Mouse (Mus musculus) hindbrain, postnatal 0 days (tissue): ENCODE measurements at regions not wholly inside any gene's neighbourhood (a gene's known extent, or its start where the extent isn't known, plus 50 kb on each side); places are given as distances from the start of the nearest gene placed in this dataset.

Experiments used
- ATAC-seq: fragments of 200-750 bp; cut with Nextera tagmentation; 2 replicates; pipeline ENCODE4 v1.8.0; 2017; ENCODE audit warnings: mild to moderate bottlenecking, moderate TSS enrichment, moderate library complexity
- DNase-seq: peaks from one replicate; pipeline ENCODE4 v3.0.0-alpha.2; 2015; ENCODE audit warnings: low spot score
- H3K27ac ChIP-seq: fragments of 300-500 bp; sonication (generic); 2 replicates; pipeline ENCODE4 v1.5.1; 2014; ENCODE audit warnings: mild to moderate bottlenecking
- H3K27me3 ChIP-seq: fragments of 300-500 bp; sonication (generic); 2 replicates; pipeline ENCODE4 v1.6.1; 2014; ENCODE audit warnings: low read length, mixed read lengths; ENCODE audit not compliant: insufficient read depth
- H3K36me3 ChIP-seq: fragments of 300-500 bp; sonication (generic); 2 replicates; pipeline ENCODE4 v1.6.1; 2014; ENCODE audit warnings: low read length, mixed read lengths; ENCODE audit not compliant: insufficient read depth
- H3K4me1 ChIP-seq: fragments of 300-500 bp; sonication (generic); 2 replicates; pipeline ENCODE4 v1.6.1; 2014; ENCODE audit warnings: antibody characterized with exemption, low read length, mixed read lengths; ENCODE audit not compliant: insufficient read depth
- H3K4me2 ChIP-seq: fragments of 300-500 bp; sonication (generic); 2 replicates; pipeline ENCODE4 v1.6.1; 2014; ENCODE audit warnings: low read depth, mild to moderate bottlenecking, low read length, moderate library complexity, mixed read lengths
- H3K4me3 ChIP-seq: fragments of 300-500 bp; sonication (generic); 2 replicates; pipeline ENCODE4 v1.5.1; 2014; ENCODE audit warnings: low read length
- H3K9ac ChIP-seq: fragments of 300-500 bp; sonication (generic); replicated peaks from 2 replicates; pipeline ENCODE4 v1.6.1; 2014; ENCODE audit warnings: mild to moderate bottlenecking, low read length, moderate library complexity, mixed read lengths
- H3K9me3 ChIP-seq: fragments of 300-500 bp; sonication (generic); 2 replicates; pipeline ENCODE4 v1.6.1; 2016; ENCODE audit warnings: low read length, mixed read lengths
- CTCF ChIP-seq: IDR thresholded peaks from 2 replicates; pipeline ENCODE4 v1.5.1; 2016; ENCODE audit warnings: antibody characterized with exemption, control low read depth, low read depth
- WGBS: fragments of 180-500 bp; shearing (Covaris S2); extraction: QIAGEN DNeasy Blood & Tissue Kit; methylation state at CpG from one replicate; pipeline ENCODE4 v1.1.7; 2014; 5-methylcytosine and 5-hydroxymethylcytosine counted together

DNA sequence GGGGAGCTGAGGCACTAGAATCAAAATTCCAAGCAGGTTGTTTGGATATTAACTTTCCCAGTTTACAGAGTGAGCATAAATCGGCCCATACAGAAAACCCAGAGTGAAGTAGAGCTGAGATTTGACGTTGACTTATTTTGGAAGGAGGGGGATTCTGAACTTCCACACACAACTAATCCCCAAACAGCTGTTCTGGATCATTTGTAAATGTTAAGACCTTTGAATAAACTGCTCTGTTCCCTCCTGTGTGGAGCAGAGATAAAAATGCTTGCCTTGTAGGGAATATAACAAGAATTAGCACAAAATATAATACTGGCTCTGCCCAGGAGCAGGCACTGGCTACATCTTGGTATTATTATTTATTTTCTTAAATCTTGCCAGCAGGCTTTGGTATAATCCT, 2057.0 kb downstream of the 4930444P10Rik start:
- 54% methylated on average over 2 of the region's 2 CpGs for WGBS
- no peak overlapping the region for H3K4me2 ChIP-seq
- DNase-seq (no peak), ATAC-seq (no peak)
- TF ChIP-seq CTCF, result no peak
- H3K4me1 ChIP-seq, result no peaks in the 10 kb centered on the region
- H3K9me3 ChIP-seq, result no peaks in the 10 kb centered on the region
- H3K27ac ChIP-seq, result no peak overlapping the region
- no peak overlapping the region for H3K4me3 ChIP-seq
- no peaks in the 10 kb centered on the region for H3K36me3 ChIP-seq
- H3K9ac ChIP-seq, result no peak overlapping the region
- H3K27me3 ChIP-seq, result no peaks in the 10 kb centered on the region

DNA sequence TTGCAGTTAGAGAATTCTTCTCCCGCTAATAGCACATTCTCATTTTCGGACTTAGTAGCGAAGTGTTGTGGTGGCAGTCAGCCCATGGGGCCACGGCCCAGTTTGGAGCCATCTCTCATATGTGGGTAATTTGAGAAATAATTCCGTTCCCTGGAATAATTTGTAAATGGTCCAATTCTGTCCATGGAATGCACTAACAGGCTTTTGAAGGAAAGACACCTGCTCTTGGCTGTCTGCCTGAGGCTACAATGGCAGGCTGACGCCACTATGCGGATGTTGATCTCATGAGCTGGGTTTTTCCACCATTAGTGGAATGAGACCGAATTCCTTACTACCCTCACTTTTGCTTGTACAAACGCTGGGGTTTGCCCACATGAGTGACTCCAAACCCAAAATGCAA, 2081.6 kb downstream of the 4930444P10Rik start:
- Histone ChIP-seq H3K4me1 (no peaks in the 10 kb centered on the region), H3K9ac (no peak overlapping the region), H3K36me3 (no peaks in the 10 kb centered on the region), H3K27me3 (no peaks in the 10 kb centered on the region), H3K27ac (no peak overlapping the region), H3K4me2 (no peak overlapping the region), H3K4me3 (no peak overlapping the region), H3K9me3 (no peaks in the 10 kb centered on the region)
- no peak for TF ChIP-seq CTCF
- ATAC-seq (no peak), DNase-seq (peak; percentile 11)
- 70% methylated on average over 9 of the region's 9 CpGs for WGBS

DNA sequence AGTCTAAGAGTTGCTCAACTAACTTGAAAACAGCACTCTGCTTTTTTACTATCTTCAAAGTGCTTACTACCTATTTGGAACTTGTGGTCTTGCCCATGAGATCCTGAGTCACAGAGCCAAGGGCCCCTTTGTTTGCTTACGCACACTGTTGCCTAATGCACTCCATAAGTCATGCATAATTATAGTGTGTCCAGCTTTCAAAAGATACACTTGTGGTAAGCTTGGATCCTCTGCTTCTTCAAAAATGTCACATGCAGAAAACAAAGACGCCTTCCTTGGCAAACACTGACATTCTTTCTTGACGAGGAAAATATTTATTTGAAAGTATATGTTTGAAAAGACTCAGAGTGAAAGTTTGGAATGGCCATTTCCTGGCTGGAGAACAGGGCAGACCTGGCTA, 2082.3 kb downstream of the 4930444P10Rik start:
- no peaks in the 10 kb centered on the region for H3K36me3 ChIP-seq
- no peak overlapping the region for H3K4me2 ChIP-seq
- TF ChIP-seq CTCF, result no peak
- H3K27ac ChIP-seq, result no peak overlapping the region
- no peaks in the 10 kb centered on the region for H3K4me1 ChIP-seq
- no peak overlapping the region for H3K4me3 ChIP-seq
- WGBS, result 80% methylated on average over 3 of the region's 3 CpGs
- ATAC-seq (no peak), DNase-seq (no peak)
- H3K9ac ChIP-seq, result no peak overlapping the region
- H3K9me3 ChIP-seq, result no peaks in the 10 kb centered on the region
- no peaks in the 10 kb centered on the region for H3K27me3 ChIP-seq

DNA sequence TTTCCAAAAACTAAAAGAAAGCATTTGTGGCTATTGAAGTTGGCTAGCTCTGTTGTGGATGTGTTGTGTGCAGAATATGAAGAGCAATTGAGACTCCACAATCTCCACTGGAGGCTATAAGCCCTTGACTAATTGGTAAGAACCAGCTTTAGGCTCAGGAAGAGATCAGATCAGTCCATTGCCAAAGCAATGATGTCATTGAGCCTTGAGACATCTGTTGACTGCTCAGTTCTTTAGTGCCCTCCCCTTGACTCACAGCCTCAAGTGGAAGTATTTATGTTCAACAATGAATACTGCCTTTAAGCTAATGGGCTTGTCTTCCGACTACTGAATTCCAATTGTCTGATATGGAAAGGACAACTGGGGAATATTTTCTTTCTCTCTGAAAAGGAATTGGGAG, 2090.6 kb downstream of the 4930444P10Rik start:
- WGBS, result 77% methylated on average over 1 of the region's 1 CpGs
- Histone ChIP-seq H3K9ac (no peak overlapping the region), H3K9me3 (no peaks in the 10 kb centered on the region), H3K27me3 (no peaks in the 10 kb centered on the region), H3K27ac (no peak overlapping the region), H3K36me3 (no peaks in the 10 kb centered on the region), H3K4me1 (no peaks in the 10 kb centered on the region), H3K4me2 (no peak overlapping the region), H3K4me3 (no peak overlapping the region)
- DNase-seq (no peak), ATAC-seq (no peak)
- no peak for TF ChIP-seq CTCF

DNA sequence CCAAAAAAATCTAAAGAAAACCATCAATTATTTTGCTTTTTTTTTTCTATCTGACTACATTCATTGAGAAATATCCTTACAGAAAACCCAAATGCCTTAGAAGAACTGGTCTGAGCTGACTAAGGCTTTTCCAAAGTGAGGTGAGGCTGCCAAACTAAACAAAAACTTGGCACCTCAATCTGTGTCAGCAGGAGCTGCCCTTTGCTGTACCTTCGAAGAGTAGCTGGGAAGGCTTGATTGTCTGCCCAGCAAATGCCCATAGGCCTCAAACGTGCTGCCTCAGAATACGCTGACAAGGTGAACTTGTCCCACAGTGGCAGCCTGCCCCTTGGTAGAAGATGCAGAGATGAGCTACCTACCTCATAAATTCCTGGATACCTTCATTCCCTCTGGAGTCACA, 2091.7 kb downstream of the 4930444P10Rik start:
- no peak overlapping the region for H3K4me2 ChIP-seq
- H3K9me3 ChIP-seq, result no peaks in the 10 kb centered on the region
- no peak overlapping the region for H3K4me3 ChIP-seq
- DNase-seq (peak; percentile 44), ATAC-seq (no peak)
- H3K27ac ChIP-seq, result no peak overlapping the region
- H3K36me3 ChIP-seq, result no peaks in the 10 kb centered on the region
- no peak overlapping the region for H3K9ac ChIP-seq
- no peaks in the 10 kb centered on the region for H3K27me3 ChIP-seq
- H3K4me1 ChIP-seq, result no peaks in the 10 kb centered on the region
- TF ChIP-seq CTCF, result no peak
- 36% methylated on average over 3 of the region's 3 CpGs for whole genome bisulfite sequencing

DNA sequence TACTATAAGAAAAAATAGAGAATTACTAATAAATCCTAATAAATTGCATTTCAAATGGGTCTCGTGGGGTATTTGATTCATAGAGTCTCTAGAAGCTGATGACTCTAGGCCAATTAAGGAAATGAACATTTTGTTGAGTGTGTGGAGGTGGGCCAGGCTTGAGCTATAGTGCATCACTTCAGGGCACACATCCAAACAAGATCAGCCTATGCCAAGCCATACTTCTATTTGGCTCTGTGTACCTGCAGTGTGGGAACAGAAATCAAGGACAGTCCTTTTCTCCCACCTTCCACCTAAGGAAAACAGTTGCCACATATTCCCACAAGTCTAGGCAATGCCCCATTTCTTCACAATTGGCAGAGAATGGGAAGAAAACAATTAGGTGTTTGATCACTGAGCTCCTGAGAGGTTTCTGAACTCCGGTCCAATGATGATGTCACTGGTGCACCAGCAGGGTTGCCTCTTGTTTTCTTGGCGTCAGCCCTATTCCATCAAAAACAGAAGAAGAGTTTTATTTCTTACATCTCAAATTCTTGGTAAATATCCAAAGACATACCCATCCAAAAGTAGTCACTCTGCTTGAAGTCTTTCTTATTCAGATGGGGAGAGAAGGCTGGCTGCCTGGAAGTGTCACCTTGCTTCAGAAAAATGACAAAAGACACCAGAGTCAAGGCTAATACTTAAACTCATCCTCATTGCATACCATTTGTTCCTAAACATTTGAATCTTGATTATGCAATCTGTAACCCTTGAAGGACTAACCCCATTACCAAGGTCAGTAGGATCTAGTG, 2092.3 kb downstream of the 4930444P10Rik start:
- ATAC-seq (no peak), DNase-seq (peak; percentile 42)
- H3K9me3 ChIP-seq, result no peaks in the 10 kb centered on the region
- no peaks in the 10 kb centered on the region for H3K36me3 ChIP-seq
- H3K4me3 ChIP-seq, result no peak overlapping the region
- H3K4me1 ChIP-seq, result no peaks in the 10 kb centered on the region
- H3K27ac ChIP-seq, result no peak overlapping the region
- H3K27me3 ChIP-seq, result no peaks in the 10 kb centered on the region
- TF ChIP-seq CTCF, result no peak
- WGBS, result 55% methylated on average over 3 of the region's 3 CpGs
- H3K4me2 ChIP-seq, result no peak overlapping the region
- no peak overlapping the region for H3K9ac ChIP-seq

DNA sequence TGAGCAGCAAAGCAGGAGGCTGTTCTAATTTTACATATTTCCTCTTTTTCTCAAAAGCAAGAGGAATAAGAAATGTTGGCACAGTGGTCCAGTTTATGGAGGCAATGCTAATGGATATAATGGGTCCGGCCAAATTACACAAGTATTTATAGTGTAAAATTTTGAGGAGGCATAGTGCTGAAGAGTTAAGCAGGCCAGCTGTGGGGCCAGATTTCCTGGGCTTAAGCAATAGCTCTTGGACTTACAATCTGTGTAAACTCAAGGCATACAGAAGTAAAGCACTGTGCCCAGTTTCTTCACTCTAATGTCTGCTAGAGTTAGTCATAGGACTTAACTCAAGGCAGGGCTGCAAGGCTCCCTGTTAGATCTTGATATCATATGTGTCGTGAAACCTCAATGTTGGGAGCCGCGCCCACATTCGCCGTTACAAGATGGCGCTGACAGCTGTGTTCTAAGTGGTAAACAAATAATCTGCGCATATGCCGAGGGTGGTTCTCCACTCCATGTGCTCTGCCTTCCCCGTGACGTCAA, 2094.9 kb downstream of the 4930444P10Rik start:
- Histone ChIP-seq H3K27ac (no peak overlapping the region), H3K4me3 (no peak overlapping the region), H3K27me3 (no peaks in the 10 kb centered on the region), H3K4me1 (no peaks in the 10 kb centered on the region), H3K9ac (no peak overlapping the region), H3K36me3 (no peaks in the 10 kb centered on the region), H3K9me3 (no peaks in the 10 kb centered on the region), H3K4me2 (no peak overlapping the region)
- WGBS, result 96% methylated on average over 8 of the region's 11 CpGs
- no peak for ATAC-seq
- no peak for TF ChIP-seq CTCF
- DNase-seq, result no peak
